Mouse (Mus musculus): Measurements from ENCODE around the gene Rnf141. TPM values are rescaled to one million over a fixed set of nuclear protein-coding genes. Genes with fewer than 3 reads are reported as not detected.
A peak's percentile ranks its signal among the peaks of the same experiment; 100 is the strongest.

Gene Rnf141
- total and polyA plus RNA-seq, 2 experiments from 2014 or later: 26.4 to 59.9 TPM

DNA sequence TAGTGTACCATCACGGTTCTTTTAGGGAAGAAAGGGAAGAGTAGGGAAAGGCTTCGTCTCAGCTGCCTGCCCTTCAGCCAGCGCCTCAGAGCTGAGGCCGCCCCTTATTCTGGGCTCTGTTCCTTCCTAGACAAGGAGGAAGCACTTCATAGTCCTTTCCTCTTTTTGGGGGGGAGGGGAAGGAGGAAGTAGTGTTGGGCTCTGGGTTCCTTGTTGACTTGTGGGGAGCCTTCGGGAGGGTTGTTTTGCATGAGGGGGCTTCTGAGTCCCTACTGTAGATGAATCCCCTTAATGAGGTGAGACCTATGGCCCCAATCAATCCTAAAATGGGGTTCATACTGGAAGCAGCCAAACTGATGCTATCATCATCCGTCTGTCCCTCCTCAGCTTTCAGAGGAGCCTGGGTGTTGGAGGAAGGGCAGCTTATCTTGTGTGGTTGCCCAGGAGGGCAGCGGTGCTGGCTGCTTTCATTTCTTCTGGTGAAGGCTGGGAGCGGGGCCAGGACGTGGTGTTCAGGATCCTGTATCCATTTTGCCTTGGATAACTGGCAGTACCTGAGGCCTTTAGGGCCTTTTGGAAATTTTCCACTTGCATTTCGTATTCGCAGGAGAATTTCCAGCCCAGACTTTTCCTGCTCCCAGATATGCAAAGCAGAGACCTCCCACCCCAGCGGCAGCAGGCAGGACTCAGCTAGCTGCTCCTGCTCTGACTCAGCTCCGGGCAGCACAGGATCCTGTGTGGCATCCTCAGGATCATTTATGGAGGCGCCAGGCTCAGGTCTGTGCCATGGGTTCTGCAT, 70.9 kb downstream of the Rnf141 start:
- DNase-seq (ENCODE audit: low spot score) (peak; percentile 62), ATAC-seq (ENCODE audit: insufficient read depth, low read depth) (peak; percentile 59)
- peak overlapping the region; percentile 54 for H3K27ac ChIP-seq (ENCODE audit: low read depth)
- 20% methylated on average over 14 of the region's 14 CpGs for WGBS
- peaks cover 1% of the 10 kb centered on the region; the same call in 1 of the 2 replicates for H3K36me3 ChIP-seq (replicated peaks; ENCODE audit: control insufficient read depth, insufficient read depth, low read length)
- H3K27me3 ChIP-seq (ENCODE audit: control insufficient read depth, insufficient read depth, low read length): no peaks in the 10 kb centered on the region
- peaks cover 34% of the 10 kb centered on the region for H3K4me1 ChIP-seq (ENCODE audit: control insufficient read depth, insufficient read depth)
- H3K9ac ChIP-seq (replicated peaks; ENCODE audit: low read depth, low read length): no peak overlapping the region
- peak overlapping the region; percentile 43 for H3K4me2 ChIP-seq (ENCODE audit: low read depth, low read length)
- H3K4me3 ChIP-seq (ENCODE audit: low read depth, low read length): no peak overlapping the region
- TF ChIP-seq EP300 (IDR thresholded peaks at IDR 0.05; ENCODE audit: low read depth) (no peak), CTCF (IDR thresholded peaks at IDR 0.05; ENCODE audit: low read depth) (no peak)
- H3K9me3 ChIP-seq (replicated peaks; ENCODE audit: control insufficient read depth, low read length): no peaks in the 10 kb centered on the region

DNA sequence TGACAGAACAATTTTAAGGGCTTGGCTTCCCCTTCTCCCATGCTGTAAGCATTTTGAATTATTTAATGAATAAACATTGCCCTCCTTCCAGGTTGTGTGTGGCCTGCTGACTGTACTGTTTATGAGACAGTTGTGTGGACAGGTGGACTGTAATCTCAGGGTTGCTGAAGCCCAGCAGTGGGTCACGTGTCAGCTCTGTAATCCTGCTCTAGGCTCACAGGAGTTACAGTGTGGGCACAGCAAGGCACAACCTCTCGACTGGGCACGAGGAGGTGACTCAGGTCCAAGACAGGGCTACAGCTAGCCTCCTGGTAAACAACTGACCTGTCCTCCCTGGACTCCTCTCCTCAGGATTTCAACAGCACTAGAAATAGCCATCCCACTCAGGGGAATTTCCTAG, 71.9 kb downstream of the Rnf141 start:
- DNase-seq (ENCODE audit: low spot score) (no peak), ATAC-seq (ENCODE audit: insufficient read depth, low read depth) (no peak)
- Histone ChIP-seq H3K27ac (ENCODE audit: low read depth) (0 out of 2 replicates have a peak overlapping the region, but pooled peaks have one; percentile 3), H3K4me3 (ENCODE audit: low read depth, low read length) (no peak overlapping the region), H3K4me2 (ENCODE audit: low read depth, low read length) (no peak overlapping the region), H3K27me3 (ENCODE audit: control insufficient read depth, insufficient read depth, low read length) (no peaks in the 10 kb centered on the region), H3K9me3 (replicated peaks; ENCODE audit: control insufficient read depth, low read length) (no peaks in the 10 kb centered on the region), H3K36me3 (replicated peaks; ENCODE audit: control insufficient read depth, insufficient read depth, low read length) (no peaks in the 10 kb centered on the region), H3K9ac (replicated peaks; ENCODE audit: low read depth, low read length) (no peak overlapping the region), H3K4me1 (ENCODE audit: control insufficient read depth, insufficient read depth) (peaks cover 39% of the 10 kb centered on the region)
- WGBS: 55% methylated on average over 3 of the region's 3 CpGs
- TF ChIP-seq EP300 (IDR thresholded peaks at IDR 0.05; ENCODE audit: low read depth): no peak
- TF ChIP-seq CTCF (IDR thresholded peaks at IDR 0.05; ENCODE audit: low read depth): no peak

DNA sequence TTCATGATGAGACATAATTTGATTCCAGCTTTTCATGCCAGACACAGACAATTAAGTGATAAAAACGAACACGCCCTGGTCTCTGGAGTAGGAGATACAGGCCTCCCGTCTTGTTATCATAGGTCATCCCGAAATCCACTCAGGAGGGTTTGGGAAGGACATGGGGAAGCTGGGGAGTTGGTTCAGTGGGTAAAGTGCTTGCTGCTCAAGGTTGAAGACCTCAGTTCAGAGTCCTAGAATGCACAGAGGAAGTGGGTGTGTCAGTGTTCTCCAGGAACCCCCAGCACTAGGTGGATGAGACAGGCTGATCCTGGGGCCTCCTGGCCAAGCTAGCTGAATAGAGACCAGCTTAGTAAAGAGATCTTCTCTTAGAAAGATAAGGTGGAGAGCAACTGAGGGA, 73.3 kb downstream of the Rnf141 start:
- ATAC-seq (ENCODE audit: insufficient read depth, low read depth) (no peak), DNase-seq (ENCODE audit: low spot score) (no peak)
- H3K4me2 ChIP-seq (ENCODE audit: low read depth, low read length): no peak overlapping the region
- H3K4me3 ChIP-seq (ENCODE audit: low read depth, low read length): no peak overlapping the region
- peaks cover 39% of the 10 kb centered on the region for H3K4me1 ChIP-seq (ENCODE audit: control insufficient read depth, insufficient read depth)
- no peak for TF ChIP-seq EP300 (IDR thresholded peaks at IDR 0.05; ENCODE audit: low read depth)
- no peak overlapping the region for H3K9ac ChIP-seq (replicated peaks; ENCODE audit: low read depth, low read length)
- no peaks in the 10 kb centered on the region for H3K36me3 ChIP-seq (replicated peaks; ENCODE audit: control insufficient read depth, insufficient read depth, low read length)
- 84% methylated on average over 4 of the region's 4 CpGs for WGBS
- H3K27ac ChIP-seq (ENCODE audit: low read depth): no peak overlapping the region
- H3K27me3 ChIP-seq (ENCODE audit: control insufficient read depth, insufficient read depth, low read length): no peaks in the 10 kb centered on the region
- H3K9me3 ChIP-seq (replicated peaks; ENCODE audit: control insufficient read depth, low read length): no peaks in the 10 kb centered on the region

- TF ChIP-seq EP300 (IDR thresholded peaks at IDR 0.05; ENCODE audit: low read depth): no peak
- TF ChIP-seq CTCF (IDR thresholded peaks at IDR 0.05; ENCODE audit: low read depth): no peak
- peak overlapping the region; percentile 83 for H3K4me2 ChIP-seq (ENCODE audit: low read depth, low read length)
- WGBS: 50% methylated on average over 4 of the region's 4 CpGs
- peaks cover 29% of the 10 kb centered on the region for H3K4me1 ChIP-seq (ENCODE audit: control insufficient read depth, insufficient read depth)
- H3K27me3 ChIP-seq (ENCODE audit: control insufficient read depth, insufficient read depth, low read length): no peaks in the 10 kb centered on the region
- peak overlapping the region; percentile 70 for H3K27ac ChIP-seq (ENCODE audit: low read depth)
- peak overlapping the region; percentile 69 for H3K9ac ChIP-seq (replicated peaks; ENCODE audit: low read depth, low read length)
- H3K9me3 ChIP-seq (replicated peaks; ENCODE audit: control insufficient read depth, low read length): no peaks in the 10 kb centered on the region
- peak overlapping the region; percentile 58 for H3K4me3 ChIP-seq (ENCODE audit: low read depth, low read length)
- ATAC-seq (ENCODE audit: insufficient read depth, low read depth) (no peak), DNase-seq (ENCODE audit: low spot score) (no peak)
- H3K36me3 ChIP-seq (replicated peaks; ENCODE audit: control insufficient read depth, insufficient read depth, low read length): no peaks in the 10 kb centered on the region
Observed at GRCm38 (mm10) chr7:110769094-110769493, 75.2 kb downstream of the Rnf141 start.

GRCm38 (mm10) chr7:110768451-110769064, 75.7 kb downstream of the Rnf141 start:
- Histone ChIP-seq H3K36me3 (replicated peaks; ENCODE audit: control insufficient read depth, insufficient read depth, low read length) (no peaks in the 10 kb centered on the region), H3K4me1 (ENCODE audit: control insufficient read depth, insufficient read depth) (peaks cover 24% of the 10 kb centered on the region), H3K4me3 (ENCODE audit: low read depth, low read length) (peak overlapping the region; percentile 58), H3K4me2 (ENCODE audit: low read depth, low read length) (peak overlapping the region; percentile 83), H3K9ac (replicated peaks; ENCODE audit: low read depth, low read length) (peak overlapping the region; percentile 69), H3K27me3 (ENCODE audit: control insufficient read depth, insufficient read depth, low read length) (no peaks in the 10 kb centered on the region), H3K27ac (ENCODE audit: low read depth) (peak overlapping the region; percentile 70), H3K9me3 (replicated peaks; ENCODE audit: control insufficient read depth, low read length) (no peaks in the 10 kb centered on the region)
- TF ChIP-seq EP300 (IDR thresholded peaks at IDR 0.05; ENCODE audit: low read depth) (no peak), CTCF (IDR thresholded peaks at IDR 0.05; ENCODE audit: low read depth) (no peak)
- ATAC-seq (ENCODE audit: insufficient read depth, low read depth) (peak; percentile 69), DNase-seq (ENCODE audit: low spot score) (no peak)
- 1% methylated on average over 58 of the region's 61 CpGs for WGBS

Measured in heart, postnatal 0 days (tissue).